Mouse (Mus musculus) limb, embryonic 10.5 days (tissue): ENCODE measurements around the gene Clca3a1. TPM values are rescaled to one million over a fixed set of nuclear protein-coding genes. Genes with fewer than 3 reads are reported as not detected.
"Not testable (repeated sequence)": the region's sequence is repeated elsewhere in the genome, so short reads cannot be mapped to it uniquely, and the experiment has no call there.

ENCODE experiments used
- DNase-seq: peaks from one replicate; pipeline ENCODE4 v3.0.0-alpha.2; 2017; ENCODE audit warnings: low spot score
- H3K27ac ChIP-seq: fragments of 300-500 bp; sonication (generic); 2 replicates; pipeline ENCODE4 v1.5.1; 2016; ENCODE audit warnings: mild to moderate bottlenecking
- H3K27me3 ChIP-seq: fragments of 300-500 bp; sonication (generic); 2 replicates; pipeline ENCODE4 v1.6.1; 2016; ENCODE audit warnings: low read depth, mild to moderate bottlenecking; ENCODE audit not compliant: poor library complexity, severe bottlenecking
- H3K36me3 ChIP-seq: fragments of 300-500 bp; sonication (generic); 2 replicates; pipeline ENCODE4 v1.6.1; 2016; ENCODE audit warnings: mild to moderate bottlenecking, moderate library complexity
- H3K4me1 ChIP-seq: fragments of 300-500 bp; sonication (generic); 2 replicates; pipeline ENCODE4 v1.6.1; 2016
- H3K4me3 ChIP-seq: fragments of 300-500 bp; sonication (generic); 2 replicates; pipeline ENCODE4 v1.5.1; 2016; ENCODE audit warnings: mild to moderate bottlenecking, moderate library complexity
- H3K9me3 ChIP-seq: fragments of 300-500 bp; sonication (generic); replicated peaks from 2 replicates; pipeline ENCODE4 v1.6.1; 2016; ENCODE audit warnings: mild to moderate bottlenecking
- WGBS: fragments of 180-500 bp; shearing (Covaris S2); methylation state at CpG from one replicate; pipeline ENCODE4 v1.1.7; 2016; 5-methylcytosine and 5-hydroxymethylcytosine counted together
- polyA plus RNA-seq: library from polyadenylated mRNA; unstranded; fragments of >200 nt; fragmentation: Nextera tagmentation; extraction: Ambion mirVana; gene quantifications from 2 replicates; pipeline ENCODE4 v1.2.1, GENCODE M21; 2016

Clca3a1 gene
- 0.05 and 0.11 TPM in 2 replicates for polyA plus RNA-seq

GRCm38 (mm10) chr3:144760592-144761309, at the start of gene Clca3a1:
Clca3a1 (minus strand) TSS chr3:144760977.
- 81% methylated on average over 10 of the region's 11 CpGs for WGBS
- Histone ChIP-seq H3K27me3 (no peaks in the 10 kb centered on the region), H3K4me1 (peaks cover 8% of the 10 kb centered on the region; the same call in 1 of the 2 replicates), H3K4me3 (no peak within 1 kb of the TSS), H3K27ac (no peak within 1 kb of the TSS), H3K36me3 (no peaks in the 10 kb centered on the region), H3K9me3 (no peaks in the 10 kb centered on the region)
- DNase-seq = no peak

GRCm38 (mm10) chr3:144808153-144808925, 47.6 kb upstream of the Clca3a1 start:
- not testable (repeated sequence) for H3K4me3 ChIP-seq, DNase-seq, H3K27me3 ChIP-seq, H3K36me3 ChIP-seq, H3K9me3 ChIP-seq, H3K27ac ChIP-seq, H3K4me1 ChIP-seq
- 65% methylated on average over 16 of the region's 17 CpGs for WGBS

- not testable (repeated sequence) for DNase-seq, H3K9me3 ChIP-seq, H3K27me3 ChIP-seq, H3K4me1 ChIP-seq, H3K4me3 ChIP-seq, H3K36me3 ChIP-seq, H3K27ac ChIP-seq
- WGBS = 72% methylated on average over 2 of the region's 2 CpGs
Observed at GRCm38 (mm10) chr3:144806626-144807025, 45.8 kb upstream of the Clca3a1 start.

GRCm38 (mm10) chr3:144801861-144802260, 41.1 kb upstream of the Clca3a1 start:
- no peaks in the 10 kb centered on the region for H3K27me3 ChIP-seq
- WGBS = 35% methylated on average over 8 of the region's 8 CpGs
- peak; percentile 62 for DNase-seq

GRCm38 (mm10) chr3:144785181-144786148, 24.7 kb upstream of the Clca3a1 start:
- WGBS = 92% methylated on average over 11 of the region's 11 CpGs
- Histone ChIP-seq H3K36me3 (no peaks in the 10 kb centered on the region), H3K4me3 (no peak overlapping the region), H3K27me3 (no peaks in the 10 kb centered on the region), H3K27ac (no peak overlapping the region), H3K4me1 (no peaks in the 10 kb centered on the region), H3K9me3 (no peaks in the 10 kb centered on the region)
- DNase-seq = no peak

More at GRCm38 (mm10) chr3:144801861-144802260, 41.1 kb upstream of the Clca3a1 start:
- Histone ChIP-seq H3K36me3 (no peaks in the 10 kb centered on the region), H3K27ac (no peak overlapping the region), H3K9me3 (no peaks in the 10 kb centered on the region), H3K4me1 (no peaks in the 10 kb centered on the region), H3K4me3 (no peak overlapping the region)

- 92% methylated on average over 4 of the region's 4 CpGs for WGBS
- Histone ChIP-seq H3K36me3 (no peaks in the 10 kb centered on the region), H3K9me3 (no peaks in the 10 kb centered on the region), H3K4me3 (no peak overlapping the region), H3K4me1 (peaks cover 4% of the 10 kb centered on the region; the same call in 1 of the 2 replicates), H3K27me3 (no peaks in the 10 kb centered on the region), H3K27ac (no peak overlapping the region)
- DNase-seq = no peak
Observed at GRCm38 (mm10) chr3:144765161-144765560, 4.4 kb upstream of the Clca3a1 start.

- Histone ChIP-seq H3K27ac (no peak overlapping the region), H3K4me1 (peaks cover 4% of the 10 kb centered on the region; the same call in 1 of the 2 replicates), H3K27me3 (no peaks in the 10 kb centered on the region), H3K36me3 (no peaks in the 10 kb centered on the region), H3K9me3 (no peaks in the 10 kb centered on the region), H3K4me3 (no peak overlapping the region)
- DNase-seq = no peak
- 42% methylated on average over 6 of the region's 6 CpGs for WGBS
Observed at GRCm38 (mm10) chr3:144761454-144761853, 677 bp upstream of the Clca3a1 start.

- H3K36me3 ChIP-seq = no peaks in the 10 kb centered on the region
- H3K4me1 ChIP-seq = peaks cover 8% of the 10 kb centered on the region; the same call in 1 of the 2 replicates
- no peak overlapping the region for H3K4me3 ChIP-seq
- H3K27ac ChIP-seq = no peak overlapping the region
- no peaks in the 10 kb centered on the region for H3K9me3 ChIP-seq
- no peak for DNase-seq
- WGBS = 87% methylated on average over 3 of the region's 3 CpGs
- H3K27me3 ChIP-seq = no peaks in the 10 kb centered on the region
Observed at GRCm38 (mm10) chr3:144759719-144760118, 1.1 kb downstream of the Clca3a1 start.

- H3K9me3 ChIP-seq, H3K4me1 ChIP-seq, H3K36me3 ChIP-seq, H3K27me3 ChIP-seq, H3K4me3 ChIP-seq: not testable (repeated sequence)
- WGBS = 52% methylated on average over 8 of the region's 8 CpGs
- H3K27ac ChIP-seq = peak overlapping the region; percentile 4; the same call in 1 of the 2 replicates
- peak; percentile 45 for DNase-seq
Observed at GRCm38 (mm10) chr3:144756103-144756502, 4.7 kb downstream of the Clca3a1 start.

- H3K27me3 ChIP-seq = no peaks in the 10 kb centered on the region
- no peak overlapping the region for H3K4me3 ChIP-seq
- peak; percentile 39 for DNase-seq
- H3K4me1 ChIP-seq = peaks cover 4% of the 10 kb centered on the region; the same call in 1 of the 2 replicates
- H3K36me3 ChIP-seq = no peaks in the 10 kb centered on the region
- 2% methylated on average over 2 of the region's 2 CpGs for WGBS
- no peaks in the 10 kb centered on the region for H3K9me3 ChIP-seq
- no peak overlapping the region for H3K27ac ChIP-seq
Observed at GRCm38 (mm10) chr3:144753120-144753519, 7.7 kb downstream of the Clca3a1 start.

GRCm38 (mm10) chr3:144749062-144749963, 11.5 kb downstream of the Clca3a1 start:
- 57% methylated on average over 20 of the region's 21 CpGs for WGBS
- not testable (repeated sequence) for H3K9me3 ChIP-seq, H3K27ac ChIP-seq, DNase-seq, H3K36me3 ChIP-seq, H3K27me3 ChIP-seq, H3K4me3 ChIP-seq, H3K4me1 ChIP-seq

- not testable (repeated sequence) for H3K27ac ChIP-seq, H3K27me3 ChIP-seq, H3K9me3 ChIP-seq, DNase-seq, H3K4me1 ChIP-seq, H3K36me3 ChIP-seq, H3K4me3 ChIP-seq
- 82% methylated on average over 3 of the region's 3 CpGs for WGBS
Observed at GRCm38 (mm10) chr3:144747706-144748105, 13.1 kb downstream of the Clca3a1 start.
